Mouse (Mus musculus): ENCODE results near the gene Trnp1. TPM values are rescaled to one million over a fixed set of nuclear protein-coding genes. Genes with fewer than 3 reads are reported as not detected.
A peak's percentile ranks its signal among the peaks of the same experiment; 100 is the strongest.

Trnp1 gene
- polyA plus RNA-seq, 1 experiment from 2014 or later: 1.2 TPM

- no peak overlapping the region for H3K27ac ChIP-seq (ENCODE audit: poor library complexity, severe bottlenecking)
- peak overlapping the region; percentile 71 for H3K4me2 ChIP-seq
- no peak for ATAC-seq (ENCODE audit: insufficient number of reproducible peaks, low FRiP score)
- under 1% methylated on average over 12 of the region's 12 CpGs for WGBS
- H3K27me3 ChIP-seq (replicated peaks): peaks cover 51% of the 10 kb centered on the region
- no peaks in the 10 kb centered on the region for H3K9me3 ChIP-seq (replicated peaks)
- H3K4me1 ChIP-seq (replicated peaks): peaks cover 43% of the 10 kb centered on the region
- H3K4me3 ChIP-seq: peak overlapping the region; percentile 38
- H3K36me3 ChIP-seq: no peaks in the 10 kb centered on the region
- peak overlapping the region; percentile 49 for H3K9ac ChIP-seq
Measured at GRCm38 (mm10) chr4:133494432-133494831, 3.9 kb downstream of the Trnp1 start.

GRCm38 (mm10) chr4:133493895-133494294, 4.5 kb downstream of the Trnp1 start:
- H3K27ac ChIP-seq (ENCODE audit: poor library complexity, severe bottlenecking): no peak overlapping the region
- H3K4me2 ChIP-seq: peak overlapping the region; percentile 71
- ATAC-seq (ENCODE audit: insufficient number of reproducible peaks, low FRiP score): no peak
- H3K4me1 ChIP-seq (replicated peaks): peaks cover 42% of the 10 kb centered on the region
- peak overlapping the region; percentile 49 for H3K9ac ChIP-seq
- H3K4me3 ChIP-seq: peak overlapping the region; percentile 38
- peaks cover 46% of the 10 kb centered on the region for H3K27me3 ChIP-seq (replicated peaks)
- no peaks in the 10 kb centered on the region for H3K9me3 ChIP-seq (replicated peaks)
- no peaks in the 10 kb centered on the region for H3K36me3 ChIP-seq
- WGBS: 18% methylated on average over 10 of the region's 12 CpGs

GRCm38 (mm10) chr4:133491800-133492199, 6.5 kb downstream of the Trnp1 start:
- H3K27me3 ChIP-seq (replicated peaks): peaks cover 25% of the 10 kb centered on the region
- H3K27ac ChIP-seq (ENCODE audit: poor library complexity, severe bottlenecking): no peak overlapping the region
- peak; percentile 3; the same call in 1 of the 2 replicates for ATAC-seq (ENCODE audit: insufficient number of reproducible peaks, low FRiP score)
- H3K9ac ChIP-seq: no peak overlapping the region
- WGBS: 19% methylated on average over 10 of the region's 10 CpGs
- H3K36me3 ChIP-seq: no peaks in the 10 kb centered on the region
- no peak overlapping the region for H3K4me3 ChIP-seq
- H3K4me1 ChIP-seq (replicated peaks): peaks cover 29% of the 10 kb centered on the region
- H3K4me2 ChIP-seq: peak overlapping the region; percentile 35
- no peaks in the 10 kb centered on the region for H3K9me3 ChIP-seq (replicated peaks)

GRCm38 (mm10) chr4:133489489-133490245, 8.7 kb downstream of the Trnp1 start:
- Histone ChIP-seq H3K9ac (no peak overlapping the region), H3K9me3 (replicated peaks) (no peaks in the 10 kb centered on the region), H3K4me2 (no peak overlapping the region), H3K36me3 (no peaks in the 10 kb centered on the region), H3K27me3 (replicated peaks) (peaks cover 12% of the 10 kb centered on the region), H3K4me1 (replicated peaks) (peaks cover 30% of the 10 kb centered on the region), H3K27ac (ENCODE audit: poor library complexity, severe bottlenecking) (0 out of 2 replicates have a peak overlapping the region, but pooled peaks have one; percentile 28), H3K4me3 (no peak overlapping the region)
- 49% methylated on average over 4 of the region's 4 CpGs for WGBS
- no peak for ATAC-seq (ENCODE audit: insufficient number of reproducible peaks, low FRiP score)

GRCm38 (mm10) chr4:133488619-133489392, 9.5 kb downstream of the Trnp1 start:
- H3K4me1 ChIP-seq (replicated peaks): peaks cover 38% of the 10 kb centered on the region
- no peak overlapping the region for H3K4me3 ChIP-seq
- H3K36me3 ChIP-seq: no peaks in the 10 kb centered on the region
- H3K27me3 ChIP-seq (replicated peaks): peaks cover 14% of the 10 kb centered on the region; the same call in 1 of the 2 replicates
- H3K27ac ChIP-seq (ENCODE audit: poor library complexity, severe bottlenecking): no peak overlapping the region
- 81% methylated on average over 20 of the region's 20 CpGs for WGBS
- ATAC-seq (ENCODE audit: insufficient number of reproducible peaks, low FRiP score): no peak
- H3K9me3 ChIP-seq (replicated peaks): no peaks in the 10 kb centered on the region
- H3K4me2 ChIP-seq: no peak overlapping the region
- no peak overlapping the region for H3K9ac ChIP-seq

GRCm38 (mm10) chr4:133486673-133487357, 11.5 kb downstream of the Trnp1 start:
- H3K4me3 ChIP-seq: no peak overlapping the region
- no peak overlapping the region for H3K27ac ChIP-seq (ENCODE audit: poor library complexity, severe bottlenecking)
- peaks cover 29% of the 10 kb centered on the region for H3K4me1 ChIP-seq (replicated peaks)
- no peaks in the 10 kb centered on the region for H3K36me3 ChIP-seq
- no peak overlapping the region for H3K9ac ChIP-seq
- ATAC-seq (ENCODE audit: insufficient number of reproducible peaks, low FRiP score): no peak
- H3K4me2 ChIP-seq: no peak overlapping the region
- H3K27me3 ChIP-seq (replicated peaks): peaks cover 22% of the 10 kb centered on the region
- no peaks in the 10 kb centered on the region for H3K9me3 ChIP-seq (replicated peaks)
- 94% methylated on average over 26 of the region's 26 CpGs for WGBS

- peaks cover 30% of the 10 kb centered on the region for H3K27me3 ChIP-seq (replicated peaks)
- H3K27ac ChIP-seq (ENCODE audit: poor library complexity, severe bottlenecking): no peak overlapping the region
- no peaks in the 10 kb centered on the region for H3K9me3 ChIP-seq (replicated peaks)
- ATAC-seq (ENCODE audit: insufficient number of reproducible peaks, low FRiP score): no peak
- WGBS: 80% methylated on average over 28 of the region's 28 CpGs
- no peak overlapping the region for H3K4me3 ChIP-seq
- no peak overlapping the region for H3K4me2 ChIP-seq
- peaks cover 25% of the 10 kb centered on the region for H3K4me1 ChIP-seq (replicated peaks)
- H3K9ac ChIP-seq: no peak overlapping the region
- H3K36me3 ChIP-seq: no peaks in the 10 kb centered on the region
Measured at GRCm38 (mm10) chr4:133485691-133486425, 12.5 kb downstream of the Trnp1 start.

GRCm38 (mm10) chr4:133484266-133485025, 13.9 kb downstream of the Trnp1 start:
- Histone ChIP-seq H3K27me3 (replicated peaks) (peaks cover 38% of the 10 kb centered on the region), H3K4me3 (0 out of 2 replicates have a peak overlapping the region, but pooled peaks have one; percentile 1), H3K9ac (no peak overlapping the region), H3K4me1 (replicated peaks) (peaks cover 29% of the 10 kb centered on the region), H3K36me3 (no peaks in the 10 kb centered on the region), H3K4me2 (peak overlapping the region; percentile 49), H3K27ac (ENCODE audit: poor library complexity, severe bottlenecking) (no peak overlapping the region), H3K9me3 (replicated peaks) (no peaks in the 10 kb centered on the region)
- no peak for ATAC-seq (ENCODE audit: insufficient number of reproducible peaks, low FRiP score)
- WGBS: 13% methylated on average over 22 of the region's 22 CpGs

GRCm38 (mm10) chr4:133482479-133482878, 15.9 kb downstream of the Trnp1 start:
- Histone ChIP-seq H3K4me3 (no peak overlapping the region), H3K9ac (no peak overlapping the region), H3K27ac (ENCODE audit: poor library complexity, severe bottlenecking) (no peak overlapping the region), H3K36me3 (no peaks in the 10 kb centered on the region), H3K4me1 (replicated peaks) (peaks cover 27% of the 10 kb centered on the region), H3K9me3 (replicated peaks) (no peaks in the 10 kb centered on the region), H3K27me3 (replicated peaks) (peaks cover 53% of the 10 kb centered on the region), H3K4me2 (no peak overlapping the region)
- 67% methylated on average over 3 of the region's 3 CpGs for WGBS
- ATAC-seq (ENCODE audit: insufficient number of reproducible peaks, low FRiP score): no peak

- WGBS: 4% methylated on average over 4 of the region's 4 CpGs
- no peak overlapping the region for H3K4me3 ChIP-seq
- no peak overlapping the region for H3K27ac ChIP-seq (ENCODE audit: poor library complexity, severe bottlenecking)
- ATAC-seq (ENCODE audit: insufficient number of reproducible peaks, low FRiP score): no peak
- no peak overlapping the region for H3K4me2 ChIP-seq
- H3K4me1 ChIP-seq (replicated peaks): peaks cover 27% of the 10 kb centered on the region
- H3K27me3 ChIP-seq (replicated peaks): peaks cover 59% of the 10 kb centered on the region
- no peak overlapping the region for H3K9ac ChIP-seq
- no peaks in the 10 kb centered on the region for H3K9me3 ChIP-seq (replicated peaks)
- H3K36me3 ChIP-seq: no peaks in the 10 kb centered on the region
Measured at GRCm38 (mm10) chr4:133481488-133481887, 16.9 kb downstream of the Trnp1 start.

All from heart, embryonic 12.5 days (tissue).